Mouse (Mus musculus) fat pad, adult 2 months (tissue): ENCODE results near the gene Glis2.
"Not testable (repeated sequence)": the region's sequence is repeated elsewhere in the genome, so short reads cannot be mapped to it uniquely, and the experiment has no call there.

Experiments
- DNase-seq: peaks from one replicate; pipeline ENCODE4 v3.0.0-alpha.2; 2011; ENCODE audit warnings: low read depth, low spot score; ENCODE audit errors: extremely low read depth

Glis2 gene

GRCm38 (mm10) chr16:4581179-4581578 lies 13.3 kb upstream of the Glis2 start:
- not testable (repeated sequence) for DNase-seq

- no peak for DNase-seq
These were observed 10.7 kb upstream of the Glis2 start for GRCm38 (mm10) chr16:4583807-4584206.

GRCm38 (mm10) chr16:4584438-4584837 lies 10.1 kb upstream of the Glis2 start:
- no peak for DNase-seq

GRCm38 (mm10) chr16:4585642-4586530 lies 8.6 kb upstream of the Glis2 start:
- no peak for DNase-seq

- DNase-seq: peak; percentile 8
These were observed 7.9 kb upstream of the Glis2 start for GRCm38 (mm10) chr16:4586531-4587123.

- DNase-seq: no peak
These were observed 6.8 kb upstream of the Glis2 start for GRCm38 (mm10) chr16:4587516-4588210.

GRCm38 (mm10) chr16:4590236-4590635 lies 4.3 kb upstream of the Glis2 start:
- DNase-seq: no peak

GRCm38 (mm10) chr16:4592909-4593875 lies 1.3 kb upstream of the Glis2 start:
- DNase-seq: no peak

- DNase-seq: no peak
These were observed 457 bp downstream of the Glis2 start for GRCm38 (mm10) chr16:4594814-4595526.

GRCm38 (mm10) chr16:4595527-4595963 lies 1.0 kb downstream of the Glis2 start:
- no peak for DNase-seq

- no peak for DNase-seq
These were observed 1.7 kb downstream of the Glis2 start for GRCm38 (mm10) chr16:4596141-4596728.

GRCm38 (mm10) chr16:4596836-4597235 lies 2.3 kb downstream of the Glis2 start:
- DNase-seq: no peak

GRCm38 (mm10) chr16:4597296-4597695 lies 2.8 kb downstream of the Glis2 start:
- no peak for DNase-seq

- no peak for DNase-seq
These were observed 3.5 kb downstream of the Glis2 start for GRCm38 (mm10) chr16:4598041-4598440.

- no peak for DNase-seq
These were observed 4.5 kb downstream of the Glis2 start for GRCm38 (mm10) chr16:4598891-4599543.

GRCm38 (mm10) chr16:4599616-4600015 lies 5.1 kb downstream of the Glis2 start:
- no peak for DNase-seq

- DNase-seq: no peak
These were observed 6.3 kb downstream of the Glis2 start for GRCm38 (mm10) chr16:4600701-4601310.

- DNase-seq: no peak
These were observed 7.7 kb downstream of the Glis2 start for GRCm38 (mm10) chr16:4602189-4602588.
